Mouse (Mus musculus) heart, embryonic 11.5 days (tissue): ENCODE data around the gene Atxn7l1. TPM values are rescaled to one million over a fixed set of nuclear protein-coding genes. Genes with fewer than 3 reads are reported as not detected.
A peak's percentile ranks its signal among the peaks of the same experiment; 100 is the strongest.

ENCODE experiments used
- ATAC-seq: fragments of 200-750 bp; cut with Nextera tagmentation; replicated peaks from 2 replicates; pipeline ENCODE4 v1.8.0; 2017; ENCODE audit warnings: moderate library complexity; ENCODE audit not compliant: insufficient number of reproducible peaks, low FRiP score, low TSS enrichment
- H3K27ac ChIP-seq: fragments of 300-500 bp; sonication (generic); 2 replicates; pipeline ENCODE4 v1.5.1; 2014; ENCODE audit warnings: mild to moderate bottlenecking, low read depth, low read length
- H3K27me3 ChIP-seq: fragments of 300-500 bp; sonication (generic); 2 replicates; pipeline ENCODE4 v1.6.1; 2014; ENCODE audit warnings: mild to moderate bottlenecking, low read length, mixed read lengths; ENCODE audit not compliant: control insufficient read depth, insufficient read depth
- H3K36me3 ChIP-seq: fragments of 300-500 bp; sonication (generic); 2 replicates; pipeline ENCODE4 v1.6.1; 2014; ENCODE audit warnings: mild to moderate bottlenecking, low read length, moderate library complexity, mixed read lengths; ENCODE audit not compliant: control insufficient read depth, insufficient read depth
- H3K4me1 ChIP-seq: fragments of 300-500 bp; sonication (generic); 2 replicates; pipeline ENCODE4 v1.6.1; 2014; ENCODE audit warnings: low read length; ENCODE audit not compliant: control insufficient read depth, insufficient read depth
- H3K4me2 ChIP-seq: fragments of 300-500 bp; sonication (generic); 2 replicates; pipeline ENCODE4 v1.6.1; 2014; ENCODE audit warnings: mild to moderate bottlenecking, moderate library complexity
- H3K4me3 ChIP-seq: fragments of 300-500 bp; sonication (generic); 2 replicates; pipeline ENCODE4 v1.5.1; 2014; ENCODE audit warnings: low read depth, low read length
- H3K9ac ChIP-seq: fragments of 300-500 bp; sonication (generic); 2 replicates; pipeline ENCODE4 v1.6.1; 2014; ENCODE audit warnings: mild to moderate bottlenecking, low read depth, low read length, moderate library complexity
- H3K9me3 ChIP-seq: fragments of 300-500 bp; sonication (generic); replicated peaks from 2 replicates; pipeline ENCODE4 v1.6.1; 2016; ENCODE audit warnings: low read length; ENCODE audit not compliant: control insufficient read depth
- WGBS: fragments of 180-500 bp; shearing (Covaris S2); extraction: QIAGEN DNeasy Blood & Tissue Kit; methylation state at CpG from one replicate; pipeline ENCODE4 v1.1.7; 2014; ENCODE audit not compliant: insufficient replicate concordance; 5-methylcytosine and 5-hydroxymethylcytosine counted together
- polyA plus RNA-seq: library from polyadenylated mRNA; unstranded; fragments of >200 nt; fragmentation: Nextera tagmentation; extraction: Ambion mirVana; gene quantifications from 2 replicates; pipeline ENCODE4 v1.2.1, GENCODE M21; 2014

The Atxn7l1 gene
- polyA plus RNA-seq = 15.6 and 18.7 TPM in 2 replicates

DNA sequence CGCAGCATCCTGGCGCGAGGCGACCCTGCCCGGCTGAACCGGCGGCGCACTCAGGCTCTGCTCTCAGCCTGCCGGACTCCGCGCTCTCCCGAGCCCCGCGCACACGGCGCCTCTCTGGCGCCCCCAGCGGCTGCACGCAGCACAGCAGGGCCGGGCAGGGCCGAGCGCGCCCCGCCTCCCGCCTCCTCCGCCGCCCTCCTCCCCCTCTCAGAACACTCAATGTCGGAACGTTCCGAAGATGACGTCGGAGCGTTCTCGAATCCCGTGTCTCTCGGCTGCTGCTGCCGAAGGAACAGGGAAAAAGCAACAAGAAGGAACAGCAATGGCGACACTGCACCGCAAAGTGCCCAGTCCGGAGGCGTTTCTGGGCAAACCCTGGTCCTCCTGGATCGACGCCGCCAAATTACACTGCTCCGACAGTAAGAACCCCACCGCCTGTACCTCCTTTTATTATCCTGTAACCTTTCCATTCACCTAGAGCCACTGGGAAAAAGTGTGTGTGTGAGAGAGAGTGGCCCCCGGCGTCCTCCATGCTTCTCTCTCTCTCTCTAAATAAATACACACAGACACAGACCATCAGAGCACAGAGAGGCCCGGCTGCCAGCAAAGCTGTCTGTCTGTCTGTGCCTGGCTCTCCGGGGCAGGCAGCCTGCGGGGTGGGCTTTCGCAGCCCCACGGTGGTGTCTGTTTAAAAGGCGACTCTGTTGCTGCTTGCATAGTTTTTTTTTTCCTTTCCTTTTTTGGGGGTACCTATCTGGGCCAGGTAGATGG is at the start of gene Atxn7l1:
TSS of gene Atxn7l1 (plus strand) at position 197 of the 771 bp plus-strand sequence.
- H3K4me3 ChIP-seq = peak within 1 kb of the TSS; percentile 62
- whole genome bisulfite sequencing = under 1% methylated on average over 51 of the region's 54 CpGs

GRCm38 (mm10) chr12:33101627-33102026 is 45.9 kb upstream of the Atxn7l1 start:
- no peak overlapping the region for H3K4me3 ChIP-seq
- no peaks in the 10 kb centered on the region for H3K36me3 ChIP-seq
- no peak overlapping the region for H3K9ac ChIP-seq
- ATAC-seq = no peak
- H3K9me3 ChIP-seq = no peaks in the 10 kb centered on the region
- 82% methylated on average over 8 of the region's 8 CpGs for WGBS
- H3K4me2 ChIP-seq = no peak overlapping the region
- H3K4me1 ChIP-seq = no peaks in the 10 kb centered on the region
- no peaks in the 10 kb centered on the region for H3K27me3 ChIP-seq
- H3K27ac ChIP-seq = no peak overlapping the region

More for the DNA sequence above, at the start of gene Atxn7l1:
- H3K9ac ChIP-seq = peak within 1 kb of the TSS; percentile 82
- no peaks in the 10 kb centered on the region for H3K9me3 ChIP-seq
- no peaks in the 10 kb centered on the region for H3K36me3 ChIP-seq
- peaks cover 17% of the 10 kb centered on the region for H3K27me3 ChIP-seq
- H3K4me2 ChIP-seq = peak within 1 kb of the TSS; percentile 89
- ATAC-seq = peak; percentile 84
- H3K27ac ChIP-seq = 0 out of 2 replicates have a peak within 1 kb of the TSS, but pooled peaks have one; percentile 18
- peaks cover 3% of the 10 kb centered on the region; the same call in 1 of the 2 replicates for H3K4me1 ChIP-seq

DNA sequence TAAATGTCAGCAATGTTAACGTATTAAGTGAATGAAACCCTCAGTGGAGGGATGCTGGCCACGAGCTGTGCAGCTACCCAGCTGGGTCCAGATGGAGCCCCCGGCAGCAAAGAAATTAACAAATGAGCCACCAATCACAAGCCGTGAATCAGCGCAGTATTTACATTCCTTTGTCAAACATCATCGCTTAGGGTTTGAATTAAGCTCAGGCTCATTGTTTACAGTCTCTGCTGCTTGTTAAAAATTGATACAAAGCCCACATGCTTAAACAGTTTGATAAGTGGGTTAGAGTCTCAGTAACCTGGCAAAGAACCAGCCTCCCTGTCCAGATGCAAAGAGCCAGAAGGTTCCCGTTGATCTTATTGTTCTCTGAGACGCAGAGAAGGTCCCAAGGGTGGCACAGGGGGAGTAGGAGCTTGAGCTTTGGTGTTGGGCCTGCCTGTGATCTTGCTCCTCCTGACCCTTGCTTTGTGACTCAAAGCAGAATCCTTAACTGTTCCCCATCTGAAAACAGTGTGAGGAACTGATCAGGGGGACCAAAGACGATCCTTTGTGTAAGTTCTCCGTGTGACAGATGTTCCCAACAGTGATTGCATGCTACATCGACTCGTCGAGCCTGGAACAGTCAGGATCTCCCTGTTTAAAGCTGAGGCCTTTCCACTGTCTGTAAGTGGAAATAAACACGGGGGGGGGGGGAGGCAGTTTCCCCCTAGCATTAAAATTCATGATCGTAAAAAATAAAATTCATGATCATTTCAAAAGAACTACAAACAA is 45.0 kb upstream of the Atxn7l1 start:
- 66% methylated on average over 15 of the region's 15 CpGs for WGBS
- H3K4me3 ChIP-seq = no peak overlapping the region
- no peaks in the 10 kb centered on the region for H3K9me3 ChIP-seq
- H3K9ac ChIP-seq = no peak overlapping the region
- no peaks in the 10 kb centered on the region for H3K36me3 ChIP-seq
- H3K27me3 ChIP-seq = no peaks in the 10 kb centered on the region
- H3K4me2 ChIP-seq = no peak overlapping the region
- no peak for ATAC-seq
- H3K27ac ChIP-seq = no peak overlapping the region
- no peaks in the 10 kb centered on the region for H3K4me1 ChIP-seq

GRCm38 (mm10) chr12:33105724-33106123 is 41.8 kb upstream of the Atxn7l1 start:
- 57% methylated on average over 4 of the region's 4 CpGs for WGBS
- no peak overlapping the region for H3K4me2 ChIP-seq
- H3K4me1 ChIP-seq = 0 out of 2 replicates have a peak, but pooled peaks cover 2% of the 10 kb centered on the region
- H3K4me3 ChIP-seq = no peak overlapping the region
- ATAC-seq = no peak
- peak overlapping the region; percentile 12; the same call in 1 of the 2 replicates for H3K27ac ChIP-seq
- no peaks in the 10 kb centered on the region for H3K9me3 ChIP-seq
- H3K36me3 ChIP-seq = no peaks in the 10 kb centered on the region
- no peak overlapping the region for H3K9ac ChIP-seq
- no peaks in the 10 kb centered on the region for H3K27me3 ChIP-seq

GRCm38 (mm10) chr12:33106438-33107167 is 40.9 kb upstream of the Atxn7l1 start:
- ATAC-seq = no peak
- Histone ChIP-seq H3K4me1 (0 out of 2 replicates have a peak, but pooled peaks cover 6% of the 10 kb centered on the region), H3K9me3 (no peaks in the 10 kb centered on the region), H3K36me3 (no peaks in the 10 kb centered on the region), H3K4me3 (no peak overlapping the region), H3K27me3 (no peaks in the 10 kb centered on the region), H3K4me2 (no peak overlapping the region), H3K9ac (no peak overlapping the region), H3K27ac (no peak overlapping the region)
- WGBS = 79% methylated on average over 10 of the region's 10 CpGs

GRCm38 (mm10) chr12:33109531-33109930 is 38.0 kb upstream of the Atxn7l1 start:
- 0 out of 2 replicates have a peak, but pooled peaks cover 8% of the 10 kb centered on the region for H3K4me1 ChIP-seq
- no peak overlapping the region for H3K4me2 ChIP-seq
- 0 out of 2 replicates have a peak, but pooled peaks have one; percentile 22 for ATAC-seq
- no peak overlapping the region for H3K4me3 ChIP-seq
- H3K27me3 ChIP-seq = no peaks in the 10 kb centered on the region
- no peak overlapping the region for H3K9ac ChIP-seq
- no peak overlapping the region for H3K27ac ChIP-seq
- no peaks in the 10 kb centered on the region for H3K36me3 ChIP-seq
- no peaks in the 10 kb centered on the region for H3K9me3 ChIP-seq

- H3K27ac ChIP-seq = peak overlapping the region; percentile 22; the same call in 1 of the 2 replicates
- H3K9me3 ChIP-seq = no peaks in the 10 kb centered on the region
- no peak overlapping the region for H3K4me2 ChIP-seq
- H3K4me1 ChIP-seq = 0 out of 2 replicates have a peak, but pooled peaks cover 8% of the 10 kb centered on the region
- no peak overlapping the region for H3K4me3 ChIP-seq
- H3K36me3 ChIP-seq = no peaks in the 10 kb centered on the region
- H3K27me3 ChIP-seq = no peaks in the 10 kb centered on the region
- no peak for ATAC-seq
- WGBS = 37% methylated on average over 14 of the region's 14 CpGs
- no peak overlapping the region for H3K9ac ChIP-seq
Measured at GRCm38 (mm10) chr12:33110894-33111471, 36.5 kb upstream of the Atxn7l1 start.
